Mouse (Mus musculus): ENCODE data around the gene Vim.

DNA sequence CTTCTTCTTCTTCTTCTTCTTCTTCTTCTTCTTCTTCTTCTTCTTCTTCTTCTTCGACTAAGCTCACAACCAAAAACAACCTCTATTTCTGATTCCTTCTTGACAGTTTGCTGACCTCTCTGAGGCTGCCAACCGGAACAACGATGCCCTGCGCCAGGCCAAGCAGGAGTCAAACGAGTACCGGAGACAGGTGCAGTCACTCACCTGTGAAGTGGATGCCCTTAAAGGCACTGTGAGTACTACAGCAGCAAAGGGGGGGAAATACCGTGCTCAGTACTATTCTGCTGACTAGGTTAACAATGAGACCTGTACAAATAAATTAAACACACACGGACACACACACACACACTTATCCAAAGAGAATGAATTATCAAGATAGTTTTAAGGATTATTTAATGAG, 5.6 kb downstream of the Vim start:
- TF ChIP-seq EP300 (IDR thresholded peaks at IDR 0.05; ENCODE audit: low read depth) (no peak), CTCF (IDR thresholded peaks at IDR 0.05; ENCODE audit: low read depth) (no peak)
